Mouse (Mus musculus): ENCODE measurements at regions not wholly inside any gene's neighbourhood (a gene's known extent, or its start where the extent isn't known, plus 50 kb on each side); places are given as distances from the start of the nearest gene placed in this dataset.

DNA sequence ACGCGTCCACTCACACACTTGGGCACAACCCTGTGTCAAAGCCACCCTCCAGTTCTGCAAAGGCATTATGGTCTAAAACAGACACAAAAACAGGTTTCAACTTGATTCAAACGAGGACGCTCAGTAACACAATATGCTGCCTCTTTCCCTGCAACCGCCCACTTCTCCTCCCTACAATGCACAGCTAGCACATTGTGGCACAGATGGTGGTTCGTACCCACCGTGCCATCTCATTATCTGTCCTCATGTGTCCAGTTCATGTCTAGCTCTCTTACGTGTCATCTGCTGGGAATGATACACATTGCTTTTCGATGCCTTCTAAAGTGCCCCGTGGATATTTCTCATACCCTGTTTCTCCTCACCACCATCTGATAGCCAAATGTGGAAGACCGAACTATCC lies 154.4 kb upstream of the Lnx1 start:
- TF ChIP-seq CTCF (IDR thresholded peaks at IDR 0.05), result no peak
- Histone ChIP-seq H3K27ac (no peak overlapping the region), H3K4me3 (no peak overlapping the region)
- peak; percentile 11 to 45 for DNase-seq (ENCODE audit: extremely low spot score in 1 of 2, low spot score in 2 of 2)
- intact Hi-C loops (cut with DNase I), result no loop called here

DNA sequence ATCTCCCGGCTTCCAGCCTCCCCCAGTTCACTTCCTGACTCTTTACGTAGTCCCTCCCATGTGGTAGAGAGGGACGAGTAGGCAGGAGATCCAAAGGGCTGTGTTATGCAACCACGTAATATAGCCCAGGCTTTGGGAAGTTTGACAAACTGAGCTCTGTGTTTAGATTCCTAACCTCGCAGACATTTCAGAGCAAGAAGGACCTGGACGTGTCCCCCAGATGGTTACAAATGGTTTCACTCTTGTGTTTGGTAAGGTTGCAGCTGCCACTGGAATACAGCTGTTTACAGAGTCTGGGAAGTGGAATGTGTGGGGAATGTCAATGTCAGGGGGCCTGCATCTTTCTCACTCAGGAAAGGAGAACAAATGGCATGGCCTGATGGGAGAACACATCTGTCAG lies 145.1 kb upstream of the Lnx1 start:
- H3K4me3 ChIP-seq, result no peak overlapping the region
- no peak for DNase-seq (ENCODE audit: extremely low spot score in 1 of 2, low spot score in 2 of 2)
- TF ChIP-seq CTCF (IDR thresholded peaks at IDR 0.05), result no peak
- H3K27ac ChIP-seq, result no peak overlapping the region
- intact Hi-C loops (cut with DNase I), result no loop called here

- Histone ChIP-seq H3K4me3 (no peak overlapping the region), H3K27ac (no peak overlapping the region)
- intact Hi-C loops (cut with DNase I), result no loop called here
- DNase-seq (ENCODE audit: extremely low spot score in 1 of 2, low spot score in 2 of 2), result no peak
- TF ChIP-seq CTCF (IDR thresholded peaks at IDR 0.05), result no peak
Measured at GRCm38 (mm10) chr5:74846674-74847073, 144.0 kb upstream of the Lnx1 start.

DNA sequence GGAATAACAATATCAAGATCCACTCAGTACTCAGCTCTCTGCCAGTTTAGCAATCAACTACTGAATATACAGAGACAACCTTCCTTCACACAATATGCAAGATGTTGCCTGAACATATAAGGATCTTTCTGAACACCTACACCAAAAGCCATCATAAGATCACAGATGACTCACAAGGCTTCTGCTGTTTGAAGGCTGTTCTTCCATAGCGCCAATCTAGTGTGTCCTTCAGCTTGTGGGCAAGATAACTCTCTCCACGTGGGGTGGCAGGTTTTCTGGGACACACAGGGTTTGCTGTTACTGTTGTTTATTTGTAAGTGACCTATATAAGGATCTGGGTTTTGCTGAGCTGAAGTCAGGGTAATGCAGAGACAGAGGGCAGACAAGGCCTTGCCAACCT lies 131.7 kb upstream of the Lnx1 start:
- H3K4me3 ChIP-seq, result no peak overlapping the region
- DNase-seq (ENCODE audit: extremely low spot score in 1 of 2, low spot score in 2 of 2), result no peak
- intact Hi-C loops (cut with DNase I), result no loop called here

DNA sequence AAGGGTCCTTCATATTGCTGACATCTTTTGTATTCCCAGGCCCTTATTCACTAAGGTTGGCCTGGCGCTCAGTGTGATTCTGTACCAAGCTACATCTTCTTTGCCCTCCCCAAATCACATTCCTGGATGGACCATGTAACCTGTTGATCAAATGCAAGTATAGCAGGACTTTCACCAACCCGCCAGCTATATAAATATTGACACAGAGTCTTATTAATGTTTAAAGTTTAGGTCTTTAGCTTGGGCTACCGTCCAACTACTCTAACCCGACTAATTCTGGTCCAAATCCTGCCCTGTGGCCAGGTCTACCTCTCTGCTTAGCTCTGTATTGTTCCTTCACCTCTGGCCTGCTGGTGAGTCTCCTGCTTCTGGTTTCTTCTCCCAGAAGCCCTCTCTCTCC lies 131.2 kb upstream of the Lnx1 start:
- Histone ChIP-seq H3K27ac (no peak overlapping the region), H3K4me3 (no peak overlapping the region)
- intact Hi-C loops (cut with DNase I), result no loop called here
- DNase-seq (ENCODE audit: extremely low spot score in 1 of 2, low spot score in 2 of 2), result no peak
- no peak for TF ChIP-seq CTCF (IDR thresholded peaks at IDR 0.05)

More for the DNA sequence above, 131.7 kb upstream of the Lnx1 start:
- H3K27ac ChIP-seq, result no peak overlapping the region
- no peak for TF ChIP-seq CTCF (IDR thresholded peaks at IDR 0.05)

DNA sequence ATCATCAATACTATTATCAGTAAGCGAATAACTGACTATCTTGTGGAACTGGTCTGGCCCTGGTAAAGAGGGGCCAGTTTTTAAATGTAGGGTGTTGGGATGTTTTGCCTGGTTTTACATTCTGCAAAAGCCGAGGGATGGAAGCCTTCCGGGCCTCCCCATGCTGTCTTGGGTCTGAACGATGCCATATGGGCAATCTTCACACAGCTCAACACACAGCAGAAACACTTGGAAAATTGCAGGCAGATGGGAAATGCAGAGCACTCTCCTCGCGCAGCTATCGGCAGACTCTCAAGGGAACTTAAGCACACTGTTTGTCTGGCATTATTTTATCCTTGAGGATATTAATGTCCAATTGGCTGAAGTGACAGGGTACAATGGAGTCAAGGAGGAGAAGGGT lies 129.3 kb upstream of the Lnx1 start:
- intact Hi-C loops (cut with DNase I), result no loop called here
- TF ChIP-seq CTCF (IDR thresholded peaks at IDR 0.05), result no peak
- no peak for DNase-seq (ENCODE audit: extremely low spot score in 1 of 2, low spot score in 2 of 2)

GRCm38 (mm10) chr5:74830646-74831045 lies 127.9 kb upstream of the Lnx1 start:
- no peak for TF ChIP-seq CTCF (IDR thresholded peaks at IDR 0.05)

More for the DNA sequence above, 129.3 kb upstream of the Lnx1 start:
- H3K27ac ChIP-seq, result no peak overlapping the region
- H3K4me3 ChIP-seq, result no peak overlapping the region

GRCm38 (mm10) chr5:74829003-74829402 lies 126.3 kb upstream of the Lnx1 start:
- intact Hi-C loops (cut with DNase I), result no loop called here
- DNase-seq (ENCODE audit: extremely low spot score in 1 of 2, low spot score in 2 of 2), result no peak
- no peak for TF ChIP-seq CTCF (IDR thresholded peaks at IDR 0.05)
- Histone ChIP-seq H3K4me3 (no peak overlapping the region), H3K27ac (no peak overlapping the region)

More at GRCm38 (mm10) chr5:74830646-74831045, 127.9 kb upstream of the Lnx1 start:
- Histone ChIP-seq H3K27ac (no peak overlapping the region), H3K4me3 (no peak overlapping the region)
- no peak for DNase-seq (ENCODE audit: extremely low spot score in 1 of 2, low spot score in 2 of 2)
- intact Hi-C loops (cut with DNase I), result no loop called here

GRCm38 (mm10) chr5:74827944-74828343 lies 125.2 kb upstream of the Lnx1 start:
- no peak for TF ChIP-seq CTCF (IDR thresholded peaks at IDR 0.05)
- H3K4me3 ChIP-seq, result no peak overlapping the region
- no peak for DNase-seq (ENCODE audit: extremely low spot score in 1 of 2, low spot score in 2 of 2)
- no peak overlapping the region for H3K27ac ChIP-seq
- intact Hi-C loops (cut with DNase I), result no loop called here

DNA sequence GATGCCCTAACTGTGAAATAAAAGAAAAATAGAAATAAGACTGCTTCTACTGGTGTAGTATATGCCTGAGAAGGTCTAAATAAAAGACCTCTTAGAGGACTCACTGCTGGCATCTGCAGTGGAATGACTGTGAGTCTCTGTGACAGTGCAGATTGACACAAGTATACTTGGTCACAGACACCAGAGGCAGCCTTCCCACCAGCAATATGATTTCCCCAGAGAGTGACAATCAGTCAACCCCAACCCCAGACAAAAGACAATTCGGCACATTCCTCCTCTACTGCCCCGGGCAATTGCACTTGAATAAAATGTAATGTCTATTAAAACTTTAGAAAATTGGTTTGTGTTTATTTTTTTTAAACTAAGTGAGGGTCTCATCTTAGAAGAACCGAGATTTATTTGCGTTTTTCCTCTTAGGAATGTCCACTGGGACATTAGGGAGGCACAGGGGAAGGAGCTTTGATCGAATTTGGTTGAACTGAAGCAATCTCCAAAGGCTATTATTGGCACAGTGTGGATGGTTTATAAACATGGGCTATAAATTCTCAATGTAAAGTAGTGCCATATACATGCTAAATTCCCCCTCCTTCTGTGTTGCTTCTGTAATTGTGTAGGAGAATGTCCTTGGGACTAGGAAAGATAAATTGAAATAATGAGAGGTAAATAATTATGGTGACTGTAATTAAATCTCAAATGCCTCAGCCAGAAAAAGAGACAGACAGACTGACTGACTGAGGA lies 123.0 kb upstream of the Lnx1 start:
- no peak overlapping the region for H3K4me3 ChIP-seq
- intact Hi-C loops (cut with DNase I), result no loop called here
- no peak overlapping the region for H3K27ac ChIP-seq
- no peak for TF ChIP-seq CTCF (IDR thresholded peaks at IDR 0.05)
- no peak for DNase-seq (ENCODE audit: extremely low spot score in 1 of 2, low spot score in 2 of 2)

DNA sequence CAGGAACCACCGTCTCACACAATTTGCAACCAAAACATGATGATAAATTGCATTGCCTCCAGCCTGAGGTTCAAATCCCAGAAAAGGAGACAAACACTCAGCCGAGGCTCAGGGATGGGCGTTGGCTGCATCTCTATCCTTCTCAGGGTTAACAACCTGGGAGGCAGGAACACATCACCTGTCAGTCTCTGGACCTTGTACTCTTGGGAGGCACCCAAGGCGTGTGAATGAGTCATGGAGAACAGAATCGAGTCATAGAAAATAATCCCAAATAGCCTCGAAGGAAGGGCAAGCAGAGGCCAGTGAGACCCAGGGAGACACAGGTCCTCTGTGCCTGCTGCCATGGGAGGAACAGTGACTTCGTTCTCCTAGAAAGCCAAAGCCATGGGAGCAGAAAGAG lies 121.0 kb upstream of the Lnx1 start:
- TF ChIP-seq CTCF (IDR thresholded peaks at IDR 0.05), result no peak

GRCm38 (mm10) chr5:74821969-74822368 lies 119.3 kb upstream of the Lnx1 start:
- DNase-seq (ENCODE audit: extremely low spot score in 1 of 2, low spot score in 2 of 2), result no peak
- no peak for TF ChIP-seq CTCF (IDR thresholded peaks at IDR 0.05)
- H3K4me3 ChIP-seq, result no peak overlapping the region
- intact Hi-C loops (cut with DNase I), result no loop called here
- H3K27ac ChIP-seq, result no peak overlapping the region

More for the DNA sequence above, 121.0 kb upstream of the Lnx1 start:
- Histone ChIP-seq H3K27ac (no peak overlapping the region), H3K4me3 (no peak overlapping the region)
- intact Hi-C loops (cut with DNase I), result no loop called here
- no peak for DNase-seq (ENCODE audit: extremely low spot score in 1 of 2, low spot score in 2 of 2)

- H3K27ac ChIP-seq, result no peak overlapping the region
- intact Hi-C loops (cut with DNase I), result no loop called here
- DNase-seq (ENCODE audit: extremely low spot score in 1 of 2, low spot score in 2 of 2), result no peak
- H3K4me3 ChIP-seq, result no peak overlapping the region
- no peak for TF ChIP-seq CTCF (IDR thresholded peaks at IDR 0.05)
Measured at GRCm38 (mm10) chr5:74816523-74816922, 113.8 kb upstream of the Lnx1 start.
